Mouse (Mus musculus): Measurements from ENCODE around the gene Fam92a. TPM values are rescaled to one million over a fixed set of nuclear protein-coding genes. Genes with fewer than 3 reads are reported as not detected.
A peak's percentile ranks its signal among the peaks of the same experiment; 100 is the strongest.
"Not testable (repeated sequence)": the region's sequence is repeated elsewhere in the genome, so short reads cannot be mapped to it uniquely, and the experiment has no call there.

Gene Fam92a
- 5.9 and 11.3 TPM in 2 replicates for polyA plus RNA-seq (2012; rRNA removed)

- DNase-seq (ENCODE audit: low read depth) = no peak
These were observed at the start of gene Fam92a for GRCm38 (mm10) chr4:12171318-12172091. Gene Fam92a (minus strand): TSS chr4:12172015.

GRCm38 (mm10) chr4:12178992-12179391, 7.2 kb upstream of the Fam92a start:
- DNase-seq (ENCODE audit: low read depth) = no peak

- no peak for DNase-seq (ENCODE audit: low read depth)
These were observed 863 bp downstream of the Fam92a start for GRCm38 (mm10) chr4:12170986-12171317.

GRCm38 (mm10) chr4:12147660-12148059, 24.2 kb downstream of the Fam92a start:
- DNase-seq (ENCODE audit: low read depth) = no peak

- DNase-seq (ENCODE audit: low read depth) = not testable (repeated sequence)
These were observed 30.3 kb downstream of the Fam92a start for GRCm38 (mm10) chr4:12141516-12141915.

- not testable (repeated sequence) for DNase-seq (ENCODE audit: low read depth)
These were observed 31.2 kb downstream of the Fam92a start for GRCm38 (mm10) chr4:12140592-12141062.

- peak; percentile 10 for DNase-seq (ENCODE audit: low read depth)
These were observed 31.7 kb downstream of the Fam92a start, which contains the start of gene Rbm12b1 for GRCm38 (mm10) chr4:12140141-12140567. Gene Rbm12b1 (plus strand): TSS chr4:12140264.

Other genes with a start within 250 kb of the Fam92a start
- gene Gm10604, start 190.8 kb downstream of the Fam92a start, polyA plus RNA-seq (2012; rRNA removed) = not detected in 2 replicates
- gene Rbm12b2, start 82.6 kb downstream of the Fam92a start, polyA plus RNA-seq (2012; rRNA removed) = 2.6 and 2.8 TPM in 2 replicates
- gene Rbm12b1, start 31.8 kb downstream of the Fam92a start, polyA plus RNA-seq (2012; rRNA removed) = 4.4 and 5.5 TPM in 2 replicates

Measured in gonadal fat pad, adult 2 months (tissue).